Mouse (Mus musculus) cerebellum, adult 2 months (tissue): ENCODE measurements around the gene Mrpl2. TPM values are rescaled to one million over a fixed set of nuclear protein-coding genes. Genes with fewer than 3 reads are reported as not detected.

ENCODE experiments used
- DNase-seq, 2 experiments: peaks; one replicate each; pipeline ENCODE4 v3.0.0; 2021
- H3K27ac ChIP-seq: fragments of 200-500 bp; 2 replicates; pipeline ENCODE4 v1.5.1; 2012; ENCODE audit warnings: low read length, control low read depth, inconsistent platforms; ENCODE audit not compliant: insufficient read depth
- H3K27me3 ChIP-seq: fragments of 200-500 bp; 2 replicates; pipeline ENCODE4 v1.6.1; 2012; ENCODE audit warnings: inconsistent platforms, mild to moderate bottlenecking, low read length, moderate library complexity; ENCODE audit not compliant: control insufficient read depth, insufficient read depth
- H3K4me1 ChIP-seq: fragments of 200-500 bp; 2 replicates; pipeline ENCODE4 v1.6.1; 2011; ENCODE audit warnings: low read length; ENCODE audit not compliant: control insufficient read depth, insufficient read depth
- H3K4me3 ChIP-seq: fragments of 200-500 bp; replicated peaks from 2 replicates; pipeline ENCODE3; 2011; ENCODE audit warnings: mild to moderate bottlenecking, low read depth, low read length, control low read depth; ENCODE audit not compliant: insufficient read depth
- CTCF ChIP-seq: fragments of 200-500 bp; IDR thresholded peaks from 2 replicates; pipeline ENCODE4 v1.5.1; 2011; ENCODE audit warnings: low read depth, mild to moderate bottlenecking, control low read depth, low read length, moderate library complexity, borderline replicate concordance; ENCODE audit not compliant: insufficient read depth
- POLR2A ChIP-seq: fragments of 200-500 bp; IDR thresholded peaks from 2 replicates; pipeline ENCODE4 v1.6.1; 2011; ENCODE audit warnings: low read length, control low read depth, borderline replicate concordance; ENCODE audit not compliant: insufficient read depth
- WGBS: fragments of 180-500 bp; shearing (Covaris S2); methylation state at CpG from one replicate; pipeline ENCODE4 v1.1.7; 2018; 5-methylcytosine and 5-hydroxymethylcytosine counted together
- polyA plus RNA-seq: library from polyadenylated mRNA; depleted of rRNA; stranded (reverse); fragments of >200 nt; gene quantifications from 2 replicates; pipeline ENCODE4 v1.2.3, GENCODE M21; 2012

Gene Mrpl2
- polyA plus RNA-seq, 1 experiment, result 67.5 TPM

DNA sequence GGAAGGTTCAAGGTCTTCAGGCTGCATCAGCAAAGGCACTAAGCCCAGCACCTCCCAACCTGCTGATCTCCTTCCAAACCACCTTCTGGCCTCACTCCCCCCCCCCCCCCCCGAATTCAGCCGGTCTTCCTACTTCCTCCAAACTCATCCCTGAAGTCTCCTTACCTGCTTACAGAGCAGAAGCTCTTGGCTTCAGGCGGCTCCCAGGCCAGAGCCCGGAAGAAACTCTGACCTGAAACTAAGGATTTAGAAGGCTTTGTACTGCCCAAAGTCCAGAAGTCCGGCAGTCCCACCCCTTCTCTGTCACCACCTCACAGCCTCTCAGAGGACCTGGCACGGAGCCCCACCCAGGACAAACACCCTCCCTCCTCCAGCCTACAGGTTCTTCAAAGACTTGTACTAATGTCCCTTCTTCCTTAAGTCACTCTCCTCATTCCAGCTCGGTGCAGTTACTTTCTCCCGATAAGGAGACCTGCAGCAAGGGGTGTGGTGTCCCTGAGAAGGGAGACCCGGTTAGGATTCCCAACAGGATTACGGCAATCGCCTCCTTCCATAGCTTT is 1.0 kb upstream of the Mrpl2 start:
- peak; percentile 65 to 66 for DNase-seq
- peak overlapping the region; percentile 84 for H3K4me3 ChIP-seq
- no peak for TF ChIP-seq POLR2A
- TF ChIP-seq CTCF, result no peak
- WGBS, result 5% methylated on average over 11 of the region's 11 CpGs
- H3K4me1 ChIP-seq, result peaks cover 14% of the 10 kb centered on the region
- no peaks in the 10 kb centered on the region for H3K27me3 ChIP-seq
- H3K27ac ChIP-seq, result peak overlapping the region; percentile 40

DNA sequence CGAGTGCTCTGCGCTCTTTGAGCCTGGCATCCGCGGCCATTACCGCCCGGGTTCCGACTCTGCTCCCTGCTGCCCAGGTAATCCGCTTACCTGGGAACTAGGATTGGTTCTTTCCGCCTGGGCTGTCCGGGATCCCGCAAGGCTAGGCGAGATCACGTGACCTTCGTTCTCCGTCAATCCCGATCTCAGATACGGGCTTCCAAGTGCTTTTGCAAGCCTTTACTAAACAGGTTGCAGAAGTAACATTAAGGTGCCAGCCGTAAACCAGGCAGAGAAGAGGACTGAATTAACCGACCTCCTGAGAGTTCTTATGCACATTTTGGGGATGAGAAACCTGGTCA is 263 bp downstream of the Mrpl2 start:
- peak overlapping the region; percentile 93 for H3K27ac ChIP-seq
- H3K4me1 ChIP-seq, result peaks cover 16% of the 10 kb centered on the region
- DNase-seq, result no peak
- H3K4me3 ChIP-seq, result peak overlapping the region; percentile 96
- H3K27me3 ChIP-seq, result no peaks in the 10 kb centered on the region
- WGBS, result under 1% methylated on average over 19 of the region's 19 CpGs
- TF ChIP-seq POLR2A, result no peak
- no peak for TF ChIP-seq CTCF

- Histone ChIP-seq H3K4me3 (no peak overlapping the region), H3K4me1 (peaks cover 23% of the 10 kb centered on the region), H3K27ac (no peak overlapping the region), H3K27me3 (no peaks in the 10 kb centered on the region)
- TF ChIP-seq POLR2A (no peak), CTCF (no peak)
- DNase-seq, result no peak
- WGBS, result 81% methylated on average over 7 of the region's 7 CpGs
These were observed 1.2 kb downstream of the Mrpl2 start for GRCm38 (mm10) chr17:46647279-46647678.

DNA sequence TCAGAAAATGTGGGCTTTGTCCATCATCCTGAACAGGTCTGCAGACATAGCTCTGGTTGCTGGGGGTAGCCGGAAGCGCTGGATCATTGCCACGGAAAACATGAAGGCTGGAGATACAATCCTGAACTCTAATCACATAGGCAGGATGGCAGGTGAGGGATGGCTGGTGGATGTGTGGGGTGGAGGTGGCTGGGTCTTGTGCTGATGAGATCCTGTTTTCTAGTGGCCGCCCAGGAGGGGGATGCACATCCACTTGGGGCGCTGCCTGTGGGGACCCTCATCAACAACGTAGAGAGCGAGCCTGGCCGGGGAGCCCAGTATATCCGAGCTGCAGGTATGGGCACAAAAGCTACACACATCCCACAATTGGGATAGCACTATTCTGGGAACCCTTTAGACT is 2.4 kb downstream of the Mrpl2 start:
- WGBS, result 86% methylated on average over 9 of the region's 9 CpGs
- no peak for DNase-seq
- Histone ChIP-seq H3K27me3 (no peaks in the 10 kb centered on the region), H3K4me1 (peaks cover 21% of the 10 kb centered on the region), H3K27ac (no peak overlapping the region), H3K4me3 (no peak overlapping the region)
- TF ChIP-seq CTCF, result no peak
- TF ChIP-seq POLR2A, result no peak

DNA sequence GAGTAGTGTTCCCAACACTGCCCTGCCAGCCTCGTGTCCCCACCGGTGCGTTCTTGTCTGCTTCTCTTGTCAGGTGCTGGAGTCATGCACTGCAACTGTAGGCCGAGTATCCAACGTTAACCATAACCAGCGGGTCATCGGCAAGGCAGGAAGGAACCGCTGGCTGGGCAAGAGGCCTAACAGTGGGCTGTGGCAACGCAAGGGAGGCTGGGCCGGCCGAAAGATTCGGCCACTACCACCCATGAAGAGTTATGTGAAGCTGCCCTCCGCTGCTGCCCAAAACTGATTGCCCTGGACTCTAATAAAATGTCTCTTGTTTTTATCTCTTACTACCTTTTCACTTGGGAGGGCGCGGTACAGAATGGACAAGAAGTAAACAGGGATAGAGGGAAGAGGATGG is 3.8 kb downstream of the Mrpl2 start:
- Histone ChIP-seq H3K4me3 (peak overlapping the region; percentile 54), H3K27me3 (no peaks in the 10 kb centered on the region), H3K4me1 (peaks cover 13% of the 10 kb centered on the region), H3K27ac (peak overlapping the region; percentile 85)
- 9% methylated on average over 15 of the region's 15 CpGs for WGBS
- TF ChIP-seq CTCF, result no peak
- TF ChIP-seq POLR2A, result no peak
- DNase-seq, result peak in 1 of 2 experiments; percentile 46

GRCm38 (mm10) chr17:46650232-46651031 is 4.4 kb downstream of the Mrpl2 start, which contains the start of gene Cul7:
Gene Cul7 (plus strand): TSS chr17:46650337.
- Histone ChIP-seq H3K4me1 (peaks cover 13% of the 10 kb centered on the region), H3K27me3 (no peaks in the 10 kb centered on the region), H3K4me3 (peak within 1 kb of the TSS; percentile 54), H3K27ac (peak within 1 kb of the TSS; percentile 85)
- peak; percentile 90 to 92 for DNase-seq
- 1% methylated on average over 58 of the region's 58 CpGs for WGBS
- TF ChIP-seq POLR2A (peak; percentile 75), CTCF (no peak)

GRCm38 (mm10) chr17:46651292-46651691 is 5.3 kb downstream of the Mrpl2 start:
- Histone ChIP-seq H3K4me3 (peak overlapping the region; percentile 54), H3K27me3 (no peaks in the 10 kb centered on the region), H3K4me1 (peaks cover 13% of the 10 kb centered on the region), H3K27ac (no peak overlapping the region)
- TF ChIP-seq POLR2A (no peak), CTCF (no peak)
- 46% methylated on average over 17 of the region's 17 CpGs for WGBS
- no peak for DNase-seq

DNA sequence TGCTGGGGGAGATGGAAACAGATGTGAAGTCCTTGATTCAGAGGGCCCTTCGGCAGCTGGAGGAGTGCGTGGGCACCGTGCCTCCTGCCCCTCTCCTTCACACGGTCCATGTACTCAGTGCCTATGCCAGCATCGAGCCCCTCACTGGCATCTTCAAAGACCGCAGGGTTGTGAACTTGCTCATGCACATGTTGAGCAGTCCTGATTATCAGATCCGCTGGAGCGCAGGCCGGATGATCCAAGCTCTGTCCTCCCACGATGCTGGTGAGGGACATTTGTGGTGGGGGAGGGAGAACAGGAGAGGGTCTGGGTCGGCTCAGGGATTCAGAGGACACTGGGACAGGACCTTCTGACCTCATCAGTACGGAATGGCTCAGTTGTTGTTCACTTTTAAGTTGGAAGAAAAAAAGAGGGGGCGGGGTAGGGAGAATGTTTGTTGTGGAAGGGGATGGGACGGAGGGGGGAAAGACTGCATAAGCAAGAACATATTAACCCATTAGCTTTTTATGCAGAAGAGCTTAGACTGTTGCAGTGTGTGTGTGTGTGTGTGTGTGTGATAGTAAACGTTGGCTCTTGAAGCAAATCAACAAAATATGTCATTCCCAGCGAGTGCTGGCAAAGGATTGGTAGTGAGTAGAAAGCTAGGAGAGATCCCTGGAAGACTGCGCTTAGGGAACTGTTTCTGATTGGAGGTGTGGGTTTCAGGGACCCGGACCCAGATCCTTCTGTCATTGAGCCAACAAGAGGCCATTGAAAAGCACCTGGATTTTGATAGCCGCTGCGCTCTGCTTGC is 5.9 kb downstream of the Mrpl2 start:
- DNase-seq, result no peak
- peaks cover 13% of the 10 kb centered on the region for H3K4me1 ChIP-seq
- WGBS, result 48% methylated on average over 20 of the region's 20 CpGs
- TF ChIP-seq CTCF, result no peak
- TF ChIP-seq POLR2A, result no peak
- H3K27ac ChIP-seq, result no peak overlapping the region
- H3K27me3 ChIP-seq, result no peaks in the 10 kb centered on the region
- H3K4me3 ChIP-seq, result peak overlapping the region; percentile 54
